Mouse (Mus musculus) left cerebral cortex, postnatal 14 days (tissue): ENCODE measurements at regions not wholly inside any gene's neighbourhood (a gene's known extent, or its start where the extent isn't known, plus 50 kb on each side); places are given as distances from the start of the nearest gene placed in this dataset.

ENCODE experiments used
- DNase-seq, 2 experiments: peaks; one replicate each; pipeline ENCODE4 v3.0.0; 2021 to 2022; ENCODE audit warnings: low spot score in 2 of 2, mixed read lengths in 1 of 2
- intact Hi-C: fragments of 180-260 bp; cut with DNase I; formaldehyde crosslinking; loops from one replicate; pipeline ENCODE4 v1.15.1; 2025

DNA sequence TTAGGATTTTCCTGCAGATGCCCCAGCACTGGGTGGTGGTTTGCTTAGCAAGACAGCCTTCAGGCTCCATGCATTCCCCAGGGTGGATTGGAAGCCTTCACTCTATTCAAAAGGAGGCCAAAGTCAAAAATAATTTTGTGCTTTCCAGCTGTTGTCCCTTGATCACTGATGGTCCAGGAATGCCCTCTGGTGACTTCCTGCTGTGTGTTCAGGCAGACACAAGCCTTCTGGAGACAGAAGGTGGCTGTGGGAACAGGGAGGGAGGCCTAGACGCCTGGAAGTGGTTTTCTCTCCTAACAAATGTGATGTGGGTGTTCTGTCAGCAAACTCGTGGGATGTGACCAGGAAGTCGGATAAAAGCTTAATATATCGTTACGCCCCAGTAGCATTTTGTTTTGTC, 81.3 kb downstream of the Atp6ap1l start:
- no peak for DNase-seq
- intact Hi-C loops: no loop called here

DNA sequence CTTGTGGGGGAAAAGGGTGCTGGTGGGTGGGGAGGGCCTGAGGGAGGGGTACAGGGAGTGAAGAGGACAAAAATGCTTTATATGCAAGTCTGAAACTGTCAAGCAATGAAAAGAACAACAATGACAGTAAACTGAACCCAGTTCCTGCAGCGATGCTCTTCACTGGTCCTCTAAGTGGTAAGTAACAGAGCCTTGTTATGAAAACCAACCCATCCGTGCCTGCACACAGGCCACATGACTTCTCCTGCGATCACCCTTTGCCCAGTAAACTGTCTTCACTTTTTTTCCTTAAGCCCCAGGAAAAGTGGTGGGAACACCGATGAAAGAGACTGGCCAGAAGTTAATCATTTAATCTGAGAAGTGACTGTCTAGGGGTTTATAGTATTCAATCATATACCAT, 83.3 kb downstream of the Atp6ap1l start:
- DNase-seq: no peak

DNA sequence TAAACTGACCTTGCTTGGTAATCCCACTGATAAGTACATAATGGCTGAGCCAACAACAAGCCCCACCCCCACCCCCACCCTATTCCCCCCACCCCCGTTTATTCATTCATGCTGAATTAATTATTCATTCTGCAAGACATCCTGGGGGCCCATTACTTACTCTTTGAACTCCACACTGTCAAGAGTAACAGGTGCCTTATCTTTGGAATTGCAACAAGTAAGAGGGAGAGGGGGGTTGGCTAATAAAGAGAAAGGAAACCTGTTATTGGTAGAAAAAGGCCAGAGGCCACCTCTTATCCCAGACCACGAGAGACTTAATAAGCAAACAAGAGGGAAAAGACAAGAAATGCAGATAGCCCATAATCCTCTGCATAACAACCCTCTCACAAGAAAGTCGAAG, 84.7 kb downstream of the Atp6ap1l start:
- DNase-seq: no peak
- intact Hi-C loops: no loop called here

More for the DNA sequence above, 83.3 kb downstream of the Atp6ap1l start:
- intact Hi-C loops: no loop called here

DNA sequence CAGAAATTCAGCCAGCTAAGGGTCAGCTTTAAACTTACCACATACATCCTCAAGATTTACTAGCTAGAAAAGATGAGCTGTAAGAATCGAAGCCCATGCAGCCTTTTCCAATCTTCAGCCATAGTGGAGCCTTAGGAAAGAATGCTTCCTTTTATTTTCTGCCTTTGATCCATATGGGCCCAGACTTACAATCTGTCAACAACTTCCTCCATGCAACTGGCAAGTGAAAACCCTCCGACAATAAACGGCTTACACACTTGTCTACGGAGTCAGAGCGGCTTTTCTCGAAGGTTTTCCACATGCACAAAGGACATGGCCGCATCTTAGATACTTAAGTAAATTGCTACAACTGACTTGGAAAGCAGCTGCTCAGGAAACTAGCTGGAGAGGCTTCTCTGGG, 85.2 kb downstream of the Atp6ap1l start:
- intact Hi-C loops: no loop called here
- DNase-seq: no peak

DNA sequence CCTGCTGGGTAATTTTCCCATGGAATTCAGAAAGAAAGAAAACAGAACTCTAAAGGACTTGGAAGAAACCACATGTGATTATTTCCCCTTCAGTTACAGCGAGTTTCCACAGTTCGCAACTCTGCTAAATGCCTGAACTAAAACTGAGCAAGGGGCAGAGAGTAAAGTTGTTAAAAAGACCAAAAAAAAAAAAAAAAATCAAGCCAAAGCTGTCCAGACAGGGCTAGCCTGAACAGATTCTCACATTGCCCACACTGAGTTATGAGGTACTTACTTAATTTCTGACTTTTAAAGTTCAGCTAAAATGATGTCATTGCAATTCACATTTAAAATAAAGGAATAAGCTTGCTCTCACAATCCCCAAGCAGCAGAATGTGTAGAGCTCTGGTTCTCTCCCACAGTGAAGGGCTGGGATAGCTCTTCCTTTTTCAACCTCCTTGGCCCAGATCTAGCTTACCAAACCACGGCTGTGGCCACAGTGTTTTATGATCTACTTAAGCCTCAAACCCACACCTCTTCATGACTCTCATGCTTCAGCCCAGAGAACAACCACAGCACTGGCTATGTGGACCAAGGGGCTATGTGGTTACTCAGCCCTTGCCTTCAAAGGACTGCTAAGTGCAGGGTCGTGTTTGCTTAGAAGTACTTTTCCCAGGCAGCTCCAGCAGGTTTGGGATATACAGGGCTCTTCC, 90.8 kb downstream of the Atp6ap1l start:
- intact Hi-C loops: no loop called here
- DNase-seq: no peak

DNA sequence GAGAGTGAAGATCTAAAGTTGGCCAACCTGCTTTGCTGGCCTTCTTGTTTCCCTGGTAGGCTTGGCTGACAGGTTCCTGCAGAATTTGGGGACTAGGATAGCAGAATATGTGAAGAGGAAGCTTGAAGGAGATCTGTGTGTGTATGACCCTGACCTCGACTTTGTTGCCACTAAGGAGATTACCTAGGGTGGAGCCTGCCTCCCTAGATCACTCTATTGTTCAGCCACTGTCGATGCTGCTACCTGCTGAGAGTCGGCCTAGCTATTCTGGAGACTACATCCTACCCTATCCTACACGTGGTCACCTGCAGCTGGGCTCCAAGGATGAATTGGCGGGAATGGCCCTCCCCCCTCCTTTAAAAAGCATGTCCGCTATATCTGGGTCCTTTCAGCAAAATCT, 95.1 kb downstream of the Atp6ap1l start:
- intact Hi-C loops: no loop called here
- DNase-seq: no peak

DNA sequence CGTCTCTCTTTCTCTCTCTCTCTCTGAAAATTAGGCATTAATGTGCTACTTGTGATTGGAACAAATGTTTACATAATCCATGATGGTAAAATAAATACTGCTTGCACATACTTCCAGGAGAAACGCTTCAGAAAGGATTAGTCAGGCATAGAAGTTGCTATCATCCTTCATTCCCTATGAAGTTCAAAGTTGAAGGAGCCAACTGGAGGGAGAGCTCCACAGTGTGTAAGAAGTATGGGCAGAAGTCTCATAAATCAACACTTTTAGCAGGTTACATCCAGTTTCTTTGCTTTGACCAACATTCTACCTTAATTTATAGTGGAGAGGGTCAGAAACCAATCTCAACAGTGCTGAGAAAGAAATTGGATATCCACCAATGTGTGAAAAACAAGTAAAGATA, 105.5 kb downstream of the Atp6ap1l start:
- no peak for DNase-seq
- intact Hi-C loops: no loop called here

DNA sequence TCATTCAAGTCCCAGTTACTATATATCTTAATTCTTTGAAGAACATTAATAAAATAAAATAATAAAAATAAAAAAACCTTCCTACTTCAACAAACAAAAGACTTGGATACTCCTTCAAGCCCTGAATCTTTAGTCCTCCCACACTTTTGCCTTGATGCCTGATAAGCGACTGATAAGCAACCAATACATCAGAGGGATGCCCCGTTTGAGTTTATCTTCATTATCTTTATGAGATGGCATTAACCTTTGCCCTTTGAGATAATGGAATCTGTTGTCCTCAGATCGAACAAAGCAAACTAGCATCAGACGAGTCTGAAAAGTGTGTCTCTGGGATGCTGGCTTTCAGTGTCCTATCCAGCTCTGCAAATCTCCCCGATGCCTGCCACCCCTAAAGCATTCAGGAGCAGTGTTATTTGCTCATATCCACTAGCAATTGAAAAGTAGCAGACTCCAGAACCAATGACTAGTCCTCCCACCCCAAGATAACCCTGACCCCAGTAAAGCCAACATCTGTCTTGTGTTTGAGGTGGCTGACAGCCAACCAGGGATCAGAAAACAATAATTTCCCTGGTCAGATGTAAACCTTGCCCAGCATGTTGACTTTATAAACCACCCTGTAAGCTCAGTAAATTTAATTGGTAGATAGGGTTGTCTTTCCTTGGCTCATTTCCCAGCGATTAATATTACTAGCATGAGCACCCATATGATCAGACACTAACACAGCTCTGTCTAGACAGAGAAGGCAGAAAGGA, 106.2 kb downstream of the Atp6ap1l start:
- no peak for DNase-seq
- intact Hi-C loops: no loop called here

DNA sequence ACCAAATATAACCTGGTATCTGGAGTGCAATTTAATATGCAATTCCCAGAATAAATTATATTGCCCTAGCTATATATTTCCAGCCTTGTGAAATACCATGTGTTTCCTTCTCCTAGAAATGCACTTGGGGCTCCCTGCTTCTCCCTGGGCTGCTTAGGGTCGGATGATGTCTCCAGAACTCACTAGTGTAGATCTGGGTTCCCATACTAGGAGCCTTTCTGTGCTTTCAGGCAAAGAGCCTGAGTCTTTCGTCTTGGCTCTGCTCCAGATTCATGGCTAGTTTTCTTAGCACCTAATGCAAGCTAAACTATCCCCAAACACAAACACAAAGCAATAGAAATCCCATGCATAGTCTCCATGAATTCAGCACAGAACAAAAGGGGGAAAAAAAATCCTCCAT, 106.8 kb downstream of the Atp6ap1l start:
- intact Hi-C loops: no loop called here
- no peak for DNase-seq

DNA sequence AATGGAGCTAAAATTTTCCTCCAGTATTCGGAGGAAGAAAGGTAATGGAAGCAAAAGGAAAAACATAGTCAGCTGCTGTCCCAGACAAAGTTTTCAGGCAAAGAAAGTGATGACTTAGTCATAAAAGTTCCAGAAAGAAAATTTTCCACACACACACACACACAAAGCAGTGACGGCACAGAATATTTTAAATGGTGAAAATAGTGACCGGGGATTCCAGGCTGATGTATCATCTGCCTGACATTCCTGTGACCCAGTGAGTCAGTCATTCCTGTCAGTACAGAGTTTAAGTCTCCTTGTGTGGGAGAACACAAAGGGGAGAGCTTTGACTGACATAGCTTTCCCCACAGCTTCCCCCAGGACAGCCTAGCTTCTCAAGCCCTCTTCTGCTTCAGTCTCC, 107.9 kb downstream of the Atp6ap1l start:
- intact Hi-C loops: no loop called here
- DNase-seq: no peak

DNA sequence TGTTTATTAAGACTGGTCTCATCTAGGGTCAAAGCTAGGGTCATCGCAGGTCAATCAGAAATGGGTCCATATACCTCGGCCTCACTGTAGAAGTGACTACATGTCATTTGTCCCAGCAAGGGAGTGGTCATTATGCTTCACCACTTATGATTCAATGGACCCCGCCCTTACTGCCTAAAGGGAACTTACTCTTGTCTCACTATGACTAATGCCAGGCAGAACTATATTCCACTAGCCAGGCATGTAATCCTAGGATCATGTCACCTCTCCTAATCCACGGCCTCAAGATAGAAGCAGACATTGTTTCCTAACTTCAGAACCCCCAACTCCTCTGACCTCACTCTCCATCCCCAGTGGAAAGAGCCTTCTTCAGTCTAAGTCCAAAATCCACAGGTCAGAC, 108.3 kb downstream of the Atp6ap1l start:
- DNase-seq: no peak
- intact Hi-C loops: no loop called here

DNA sequence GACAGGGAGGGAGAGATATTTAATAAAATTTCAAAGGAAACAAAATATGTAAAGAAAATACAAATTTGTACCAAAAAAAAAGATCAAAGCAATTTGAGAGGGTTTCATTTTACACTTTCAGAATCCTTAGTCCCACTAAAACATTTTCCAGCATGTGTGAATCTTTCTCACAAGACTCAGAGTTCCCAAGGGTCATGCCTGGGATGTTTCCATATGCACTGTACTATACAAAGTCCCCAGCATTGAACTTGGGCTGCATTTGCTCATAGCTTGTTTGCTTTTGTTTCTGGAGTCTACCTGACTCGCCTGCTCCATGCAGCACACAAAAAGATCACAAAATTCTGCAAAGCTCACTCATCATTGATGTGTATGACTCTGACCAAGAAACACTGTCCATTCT, 122.7 kb downstream of the Atp6ap1l start:
- intact Hi-C loops: no loop called here
- no peak for DNase-seq

DNA sequence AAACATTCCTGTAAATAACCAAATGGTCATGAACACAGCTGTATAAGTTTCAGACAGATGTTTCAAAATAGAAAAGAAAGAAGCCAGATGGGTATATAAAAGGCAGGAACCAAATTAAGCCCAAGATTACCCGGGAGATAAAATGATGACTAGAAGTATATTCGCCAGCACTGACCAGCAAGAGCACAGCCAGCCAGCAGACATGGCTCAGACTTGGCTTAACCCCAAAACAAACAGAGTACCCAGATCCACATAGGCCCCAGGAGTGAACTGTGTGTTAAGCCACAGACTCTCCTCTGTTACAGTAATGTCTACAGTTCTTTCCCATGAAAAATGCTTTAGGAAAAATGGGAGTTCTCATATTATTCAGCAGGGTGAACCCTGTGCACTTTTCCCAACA, 123.2 kb downstream of the Atp6ap1l start:
- DNase-seq: no peak
- intact Hi-C loops: no loop called here

DNA sequence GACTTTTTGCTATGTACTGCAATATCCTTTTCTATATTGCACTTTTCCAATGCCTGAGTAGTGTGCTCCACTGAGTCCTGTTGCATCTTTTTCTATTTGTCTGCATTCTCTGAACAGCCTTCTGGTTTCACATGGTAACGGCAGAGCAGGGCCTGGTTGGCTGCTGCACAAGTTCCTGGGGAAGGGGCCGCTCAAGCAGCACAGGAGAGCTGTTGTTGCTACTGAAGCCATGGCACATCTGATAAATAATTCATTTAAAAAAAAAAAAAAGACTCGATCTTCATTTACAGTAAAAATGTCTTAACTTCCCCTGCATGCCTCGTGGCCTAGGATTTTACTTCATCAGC, 127.2 kb downstream of the Atp6ap1l start:
- intact Hi-C loops: no loop called here
- no peak for DNase-seq

DNA sequence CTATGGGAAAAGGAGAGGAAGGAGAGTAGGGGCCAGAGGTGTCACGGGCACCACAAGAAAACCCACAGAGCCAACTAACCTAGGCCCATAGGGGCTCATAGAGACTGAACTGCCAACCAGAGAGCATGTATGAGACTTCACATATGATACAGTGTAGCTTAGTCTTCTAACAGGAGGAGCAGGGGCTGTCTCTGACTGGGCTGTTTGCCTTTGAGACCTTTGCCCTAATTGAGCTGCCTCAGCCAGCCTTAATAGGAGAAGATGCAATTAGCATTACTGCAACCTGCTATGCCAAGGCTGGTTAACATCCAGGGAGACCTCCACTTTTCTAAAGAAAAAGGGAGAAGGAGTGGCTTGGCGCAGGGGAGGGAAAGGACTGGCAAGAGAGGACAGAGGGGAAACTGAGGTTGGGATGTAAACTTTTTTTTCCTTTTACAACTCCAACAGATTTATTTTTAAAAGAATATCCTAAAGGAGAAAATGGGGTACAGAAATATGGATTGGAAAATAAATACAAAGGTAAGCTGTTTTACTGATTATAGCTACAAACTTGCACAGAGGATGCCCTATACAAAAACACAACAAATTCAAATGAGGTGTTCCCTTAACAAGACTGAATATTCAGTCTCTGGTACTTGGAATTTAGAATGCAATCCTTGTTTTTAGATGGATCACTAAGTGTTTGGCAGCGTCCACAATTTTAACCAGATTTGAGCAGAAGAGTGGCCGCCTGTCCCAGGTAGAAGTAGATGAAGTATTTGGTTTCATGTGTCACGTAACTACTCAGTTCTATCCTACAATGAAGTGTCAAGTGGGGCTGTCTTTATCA, 127.8 kb downstream of the Atp6ap1l start:
- DNase-seq: no peak
- intact Hi-C loops: no loop called here

DNA sequence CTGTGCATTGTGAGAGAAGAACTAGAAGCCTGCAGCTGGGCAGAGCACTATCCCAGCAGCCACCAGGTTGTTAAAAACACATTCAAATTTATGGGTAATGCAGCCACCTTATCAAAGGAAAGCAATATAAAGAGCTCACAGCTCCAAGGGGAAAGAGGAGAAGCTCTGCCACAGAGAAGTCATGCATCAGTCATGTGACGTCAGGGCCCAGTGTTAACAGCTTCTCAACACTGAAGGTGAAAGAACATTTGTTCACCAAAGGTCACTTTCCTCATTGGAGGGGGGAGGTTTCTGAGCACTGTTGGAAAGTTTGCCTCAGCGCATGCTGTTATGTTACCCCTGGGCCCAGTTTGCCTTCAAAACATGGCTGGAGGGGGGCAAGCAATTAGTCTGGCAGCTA, 143.0 kb downstream of the Atp6ap1l start:
- DNase-seq: no peak
- intact Hi-C loops: no loop called here

DNA sequence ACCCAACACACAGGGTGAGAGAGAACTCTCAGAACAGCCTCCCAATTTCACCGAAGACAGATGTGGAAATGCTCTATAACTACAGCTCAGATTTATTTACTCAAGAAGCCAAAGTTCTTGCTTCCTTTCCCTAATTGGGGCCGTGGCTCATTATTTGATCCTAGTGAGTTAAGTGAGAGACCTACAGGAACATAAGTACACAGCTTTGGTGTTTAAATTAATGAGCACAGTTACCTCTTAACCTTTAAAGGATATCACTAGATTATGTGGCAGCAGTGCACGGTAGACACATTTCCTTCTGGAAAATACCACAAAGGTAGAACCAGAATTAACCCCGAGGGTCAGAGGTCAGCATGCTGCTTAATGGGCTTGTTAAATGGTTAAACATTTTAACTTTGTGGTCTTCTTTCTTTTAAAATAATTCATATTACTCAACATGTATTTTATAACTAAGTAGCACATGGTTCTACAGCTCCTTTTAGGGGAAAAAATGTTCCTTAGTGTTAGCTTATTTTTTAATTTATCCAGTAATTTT, 144.6 kb downstream of the Atp6ap1l start:
- DNase-seq: no peak
- intact Hi-C loops: no loop called here

DNA sequence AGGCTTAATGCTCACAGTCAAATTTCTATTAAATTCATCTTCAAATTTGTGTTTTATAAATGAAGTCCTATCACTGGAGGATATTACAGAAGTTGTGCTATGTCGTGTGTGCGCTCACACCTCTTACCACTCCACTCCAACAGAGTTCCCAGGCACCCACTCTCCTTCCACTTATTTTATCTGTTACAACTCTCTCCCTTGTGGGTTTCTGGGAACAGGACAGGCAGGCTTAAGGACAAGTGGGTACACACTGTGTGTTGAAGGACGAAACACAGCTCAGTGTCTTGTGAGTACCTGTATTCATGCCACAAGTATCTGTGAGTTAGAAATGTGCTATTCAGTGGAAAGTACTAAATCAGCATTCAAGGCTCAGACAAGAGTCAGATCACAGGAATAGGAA, 150.7 kb downstream of the Atp6ap1l start:
- intact Hi-C loops: no loop called here
- no peak for DNase-seq

DNA sequence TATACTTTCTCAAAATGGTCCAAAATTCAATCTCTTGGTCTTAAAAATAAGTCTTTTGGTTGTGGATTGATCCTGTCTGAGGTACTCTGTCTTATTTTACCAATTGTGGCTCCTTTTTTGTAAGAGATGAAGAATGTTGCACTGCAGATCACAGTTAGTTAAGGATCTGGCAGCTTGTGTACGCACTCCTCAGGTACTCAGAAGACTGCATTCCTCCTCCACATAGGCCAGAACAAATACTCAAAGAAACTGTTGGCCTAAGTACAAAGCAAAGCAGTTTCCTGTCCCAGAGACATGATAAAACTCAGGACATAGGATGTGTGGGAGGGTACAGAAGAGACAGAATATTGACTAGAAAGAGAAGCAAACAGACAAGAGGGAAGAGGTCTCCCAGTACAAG, 155.4 kb downstream of the Atp6ap1l start:
- intact Hi-C loops: no loop called here

DNA sequence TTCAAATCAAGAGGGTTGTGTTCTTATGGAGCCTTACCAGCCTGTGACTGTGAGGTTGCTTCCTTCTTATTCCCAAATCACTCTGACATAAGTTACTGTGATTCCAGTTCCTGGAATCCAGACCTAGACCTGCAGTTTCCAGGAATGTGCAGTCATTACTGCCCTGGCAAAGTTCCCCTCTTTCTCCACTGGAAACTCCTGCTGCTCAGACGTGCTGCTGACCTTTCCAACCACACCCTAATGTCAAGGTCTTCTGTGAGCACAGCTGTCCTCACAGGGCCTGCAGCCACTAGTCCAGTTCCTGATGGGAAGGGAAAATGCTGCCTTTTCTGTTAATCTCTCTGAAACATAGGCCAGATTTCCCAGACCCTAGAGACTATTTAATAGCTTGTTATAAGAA, 160.1 kb downstream of the Atp6ap1l start:
- intact Hi-C loops: no loop called here
- DNase-seq: no peak

More for the DNA sequence above, 155.4 kb downstream of the Atp6ap1l start:
- DNase-seq: no peak
